Mouse (Mus musculus) ES-CJ7 (cell line): ENCODE measurements at regions not wholly inside any gene's neighbourhood (a gene's known extent, or its start where the extent isn't known, plus 50 kb on each side); places are given as distances from the start of the nearest gene placed in this dataset.
A peak's percentile ranks its signal among the peaks of the same experiment; 100 is the strongest.

Experiments
- DNase-seq: peaks from one replicate; pipeline ENCODE4 v3.0.0; 2011; ENCODE audit warnings: low read depth, low spot score

DNA sequence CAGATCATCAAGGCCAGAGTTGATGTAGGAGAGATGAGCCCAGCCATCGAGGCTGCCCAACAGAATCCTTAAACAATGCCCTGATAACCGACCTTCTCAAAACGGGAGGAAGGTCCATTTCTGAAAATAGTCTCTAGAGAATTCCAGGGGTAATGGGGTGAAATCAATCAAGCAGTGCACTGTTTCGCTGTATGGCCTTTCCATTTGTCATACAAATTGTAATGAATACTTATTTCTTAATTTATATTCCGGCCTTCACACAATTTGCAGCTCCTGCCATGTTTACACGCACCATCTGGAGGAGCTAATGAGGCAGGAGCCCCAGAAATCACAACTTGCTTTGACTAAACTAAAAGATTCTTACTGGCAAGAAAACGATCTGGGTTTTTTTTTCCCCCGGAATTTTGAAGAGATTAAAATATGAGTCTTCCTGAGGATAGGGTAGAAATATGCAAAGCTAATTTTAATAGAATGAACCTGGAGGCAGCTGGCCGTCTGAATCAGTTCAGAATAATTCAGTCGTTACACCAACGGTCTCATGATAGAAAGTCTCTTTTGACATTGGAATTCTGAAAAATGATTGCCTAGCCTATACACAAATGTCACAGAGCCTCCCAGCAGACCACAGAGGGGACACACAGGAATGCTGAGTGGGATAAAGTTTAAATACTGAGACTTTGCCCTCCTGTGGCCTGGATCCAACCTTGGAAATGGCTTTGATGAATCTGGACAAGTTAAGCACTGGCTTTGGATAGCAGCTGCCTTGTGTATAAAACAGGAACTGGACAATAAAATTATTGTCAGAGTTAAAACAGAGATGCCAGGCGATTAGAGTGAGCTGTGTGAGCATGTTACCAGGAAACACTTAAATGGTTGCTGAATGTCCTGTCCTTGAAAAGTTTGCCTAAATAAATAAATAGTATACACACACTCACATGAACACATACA, 115.0 kb upstream of the Frem1 start:
- no peak for DNase-seq

DNA sequence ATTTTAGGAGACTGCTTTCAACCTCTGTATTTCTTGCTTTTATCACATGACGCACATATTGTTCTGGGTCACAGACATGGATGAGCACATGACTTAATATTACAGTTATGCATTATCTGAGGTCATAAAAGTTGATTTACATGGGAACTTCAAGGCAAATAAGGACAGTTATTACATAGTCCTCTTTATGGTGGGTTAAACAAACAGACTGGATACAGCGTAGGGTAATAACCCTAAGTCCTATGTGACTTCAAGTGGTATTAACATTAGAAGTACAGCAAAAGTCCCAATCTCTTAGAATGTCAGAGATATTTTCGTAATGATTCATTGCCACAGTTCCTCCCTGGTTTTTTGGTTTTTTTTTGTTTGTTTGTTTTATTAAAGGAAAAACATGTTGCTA, 94.6 kb upstream of the Frem1 start:
- DNase-seq: no peak

GRCm38 (mm10) chr4:83145738-83146217, 93.6 kb upstream of the Frem1 start:
- no peak for DNase-seq

DNA sequence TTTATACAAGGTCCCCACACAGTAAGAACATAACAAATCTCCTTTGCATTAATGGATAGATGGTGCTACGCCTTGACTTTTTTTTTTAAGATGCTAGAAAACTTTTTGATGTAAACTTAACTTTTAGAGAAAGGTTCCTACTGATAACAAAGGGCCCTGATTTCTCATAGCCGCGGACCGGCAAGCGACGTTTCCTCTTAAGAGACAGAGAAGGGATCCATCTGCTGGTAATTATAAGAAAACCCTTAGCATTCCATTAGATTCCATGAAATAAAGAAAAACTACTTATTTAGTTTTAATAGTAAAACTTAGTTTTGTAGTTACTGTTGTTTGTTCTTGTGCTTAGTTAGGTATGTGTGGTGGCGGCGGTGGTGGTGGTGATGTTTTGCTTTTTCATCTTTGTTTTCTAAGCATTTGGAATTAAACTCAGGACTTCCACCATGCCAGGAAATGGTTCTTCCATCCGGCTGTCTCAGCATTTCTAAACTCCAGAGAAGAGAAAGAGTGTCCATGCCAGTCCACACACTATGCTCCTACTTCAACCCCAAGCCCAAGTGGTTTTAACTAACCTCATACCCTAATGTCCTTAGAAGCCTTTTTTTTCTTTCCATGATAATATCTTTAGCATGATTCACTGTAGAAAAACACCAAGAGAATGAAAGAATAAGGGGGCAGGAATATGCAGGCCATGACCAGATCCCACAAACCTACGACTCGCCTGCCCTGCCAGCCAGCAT, 92.8 kb upstream of the Frem1 start:
- DNase-seq: no peak

DNA sequence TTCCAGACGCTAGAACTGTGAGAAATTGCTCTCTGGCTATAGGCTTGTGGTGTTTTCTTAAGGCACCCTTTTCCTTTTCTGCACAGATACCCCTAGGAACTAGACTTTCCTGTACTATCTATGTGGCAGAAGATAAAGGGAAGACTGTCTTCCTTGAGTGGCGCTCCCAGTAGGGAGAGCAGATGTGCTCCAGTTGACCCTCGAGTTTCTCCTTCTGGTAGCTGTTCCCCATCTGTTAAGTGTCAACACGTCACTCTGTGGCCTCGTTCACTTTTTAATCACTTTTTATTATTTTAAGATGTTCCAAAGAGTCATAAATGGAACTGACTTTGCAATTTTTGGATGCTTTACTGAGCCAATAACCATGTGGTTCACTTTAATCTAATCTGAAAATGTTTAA, 89.6 kb upstream of the Frem1 start:
- no peak for DNase-seq

DNA sequence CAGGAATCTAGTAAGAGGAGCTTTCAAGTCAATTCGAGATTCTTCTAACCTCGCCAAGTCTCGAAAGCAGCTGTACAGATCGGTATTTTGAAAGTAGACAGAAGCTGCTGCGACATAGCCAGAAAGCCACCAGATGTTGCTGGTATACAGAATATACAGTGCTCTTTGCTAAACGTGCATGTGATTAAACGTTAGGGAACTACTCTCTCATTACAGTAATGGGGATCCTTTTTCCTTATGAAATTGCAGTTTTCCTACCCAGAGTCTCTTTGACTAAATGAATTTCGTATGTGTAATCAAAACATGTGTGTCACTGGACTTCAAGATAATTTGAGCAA, 70.5 kb upstream of the Frem1 start:
- no peak for DNase-seq

- DNase-seq: no peak
Observed at GRCm38 (mm10) chr4:83122003-83122667, 70.0 kb upstream of the Frem1 start.

DNA sequence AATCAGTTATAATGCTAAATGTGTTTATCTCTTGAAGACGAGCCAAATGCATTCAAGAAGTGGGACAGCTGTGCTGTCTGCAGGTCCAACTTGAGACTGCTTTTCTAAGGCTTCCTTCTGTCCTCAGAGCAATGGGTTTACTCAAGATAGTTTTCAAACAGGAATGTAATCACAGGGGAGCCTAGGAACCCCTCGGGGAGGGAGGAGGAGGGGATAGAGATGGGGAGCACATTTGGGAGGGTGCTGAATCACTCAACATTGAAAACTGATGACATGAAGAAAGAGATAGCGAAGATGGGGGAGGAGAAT, 56.5 kb upstream of the Frem1 start:
- no peak for DNase-seq

GRCm38 (mm10) chr4:83107958-83108658, 56.0 kb upstream of the Frem1 start:
- peak; percentile 11 for DNase-seq

- no peak for DNase-seq
Observed at GRCm38 (mm10) chr4:83107161-83107560, 55.0 kb upstream of the Frem1 start.

DNA sequence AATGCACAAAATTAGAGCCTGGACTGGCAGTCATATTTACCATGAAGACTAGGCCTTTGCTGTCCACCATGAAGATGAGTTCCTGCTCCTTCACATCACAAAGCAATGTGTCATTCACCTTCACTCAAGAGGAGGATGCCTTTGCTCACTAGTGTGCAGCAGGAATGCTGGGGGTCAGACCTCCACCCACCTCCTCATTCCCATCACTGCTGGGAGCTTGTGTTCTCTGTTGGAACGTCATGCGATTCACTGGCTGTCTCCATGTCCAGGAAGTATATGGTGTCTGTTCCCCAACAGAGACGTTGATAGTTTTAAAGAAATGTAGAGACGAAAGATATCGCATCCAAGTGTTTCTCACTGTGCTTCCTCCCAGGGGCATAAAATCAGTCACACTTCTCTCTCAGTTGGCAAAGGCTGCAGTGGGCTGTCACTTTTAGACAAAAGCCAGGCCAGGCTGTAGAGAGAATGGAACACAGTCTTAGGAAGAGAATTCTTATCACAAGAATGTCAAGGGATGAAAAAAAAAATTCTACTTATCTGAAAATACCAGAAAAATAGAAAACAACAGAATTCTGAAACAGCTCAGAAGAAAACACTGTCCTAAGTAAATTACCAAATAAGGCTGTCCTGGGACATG, 52.0 kb upstream of the Frem1 start:
- no peak for DNase-seq

DNA sequence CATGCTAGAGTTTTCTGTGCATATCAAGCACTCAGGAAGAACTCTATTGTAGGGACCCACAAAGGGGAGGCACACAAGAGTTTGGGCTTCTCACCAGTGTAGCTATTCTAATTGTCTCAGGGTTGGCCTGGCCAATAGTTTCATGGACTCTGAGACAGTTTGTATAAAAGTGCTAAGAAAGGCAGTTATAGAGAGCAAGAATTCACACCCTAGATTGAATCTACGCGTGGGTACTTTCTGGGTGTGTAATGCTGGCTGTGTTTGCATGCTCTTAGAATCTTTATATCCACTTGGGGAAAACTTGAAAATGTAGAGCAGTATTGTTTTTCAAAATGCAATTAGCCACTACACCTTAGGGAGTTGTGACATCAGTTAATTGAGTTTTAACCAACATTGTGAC, 50.8 kb upstream of the Frem1 start:
- DNase-seq: no peak

DNA sequence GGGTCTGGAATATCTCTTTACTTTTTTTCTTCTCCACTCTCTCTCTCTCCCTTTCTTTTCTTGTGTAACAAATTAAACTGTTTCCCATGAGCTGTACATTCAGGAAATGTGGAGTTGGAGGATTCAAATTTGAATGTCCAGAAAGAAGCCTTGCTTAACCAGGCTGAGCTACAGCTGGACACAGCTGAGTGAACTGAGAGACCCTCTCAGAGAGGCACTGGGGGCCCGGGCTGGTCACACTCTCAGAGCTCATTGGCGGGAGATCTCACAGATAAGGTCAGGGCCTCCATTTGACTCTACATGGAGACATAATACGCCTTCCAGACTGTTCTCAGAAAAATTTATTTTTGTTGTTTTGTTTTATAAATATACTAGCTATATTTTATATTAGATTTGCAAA, 49.9 kb upstream of the Frem1 start:
- no peak for DNase-seq
